Mouse (Mus musculus) embryonic facial prominence, embryonic 11.5 days (tissue): Measurements from ENCODE around the gene Cers5. TPM values are rescaled to one million over a fixed set of nuclear protein-coding genes. Genes with fewer than 3 reads are reported as not detected.

Experiments used
- ATAC-seq: fragments of 200-750 bp; cut with Nextera tagmentation; replicated peaks from 2 replicates; pipeline ENCODE4 v1.8.0; 2017; ENCODE audit warnings: low read depth; ENCODE audit not compliant: insufficient number of reproducible peaks, low FRiP score, low TSS enrichment
- DNase-seq: peaks from one replicate; pipeline ENCODE4 v3.0.0-alpha.2; 2015; ENCODE audit warnings: low spot score
- H3K27ac ChIP-seq: fragments of 300-500 bp; sonication (generic); replicated peaks from 2 replicates; pipeline ENCODE4 v1.5.1; 2014; ENCODE audit warnings: mild to moderate bottlenecking, low read depth, low read length, control low read depth
- H3K27me3 ChIP-seq: fragments of 300-500 bp; sonication (generic); 2 replicates; pipeline ENCODE4 v1.6.1; 2014; ENCODE audit warnings: mild to moderate bottlenecking, low read length, moderate library complexity, mixed read lengths; ENCODE audit not compliant: control insufficient read depth, insufficient read depth
- H3K36me3 ChIP-seq: fragments of 300-500 bp; sonication (generic); replicated peaks from 2 replicates; pipeline ENCODE4 v1.6.1; 2014; ENCODE audit warnings: low read depth, mild to moderate bottlenecking, low read length, moderate library complexity, mixed read lengths; ENCODE audit not compliant: control insufficient read depth, insufficient read depth
- H3K4me1 ChIP-seq: fragments of 300-500 bp; sonication (generic); 2 replicates; pipeline ENCODE4 v1.6.1; 2014; ENCODE audit warnings: low read length, mixed read lengths; ENCODE audit not compliant: control insufficient read depth, insufficient read depth
- H3K4me2 ChIP-seq: fragments of 300-500 bp; sonication (generic); 2 replicates; pipeline ENCODE4 v1.6.1; 2014; ENCODE audit warnings: low read depth, mild to moderate bottlenecking, control low read depth, low read length, moderate library complexity
- H3K4me3 ChIP-seq: fragments of 300-500 bp; sonication (generic); 2 replicates; pipeline ENCODE4 v1.5.1; 2014; ENCODE audit warnings: low read depth, low read length, control low read depth
- H3K9ac ChIP-seq: fragments of 300-500 bp; sonication (generic); replicated peaks from 2 replicates; pipeline ENCODE4 v1.6.1; 2014; ENCODE audit warnings: mild to moderate bottlenecking, control low read depth, low read length
- H3K9me3 ChIP-seq: fragments of 300-500 bp; sonication (generic); replicated peaks from 2 replicates; pipeline ENCODE4 v1.6.1; 2016; ENCODE audit warnings: mild to moderate bottlenecking, low read length, inconsistent platforms, mixed read lengths; ENCODE audit not compliant: control insufficient read depth
- WGBS: fragments of 180-500 bp; shearing (Covaris S2); extraction: QIAGEN DNeasy Blood & Tissue Kit; methylation state at CpG from one replicate; pipeline ENCODE4 v1.1.7; 2014; 5-methylcytosine and 5-hydroxymethylcytosine counted together
- polyA plus RNA-seq: library from polyadenylated mRNA; unstranded; fragments of >200 nt; fragmentation: Nextera tagmentation; extraction: Ambion mirVana; gene quantifications from 2 replicates; pipeline ENCODE4 v1.2.1, GENCODE M21; 2014

Gene Cers5
- polyA plus RNA-seq, 1 experiment from 2014 or later = 64.6 TPM

DNA sequence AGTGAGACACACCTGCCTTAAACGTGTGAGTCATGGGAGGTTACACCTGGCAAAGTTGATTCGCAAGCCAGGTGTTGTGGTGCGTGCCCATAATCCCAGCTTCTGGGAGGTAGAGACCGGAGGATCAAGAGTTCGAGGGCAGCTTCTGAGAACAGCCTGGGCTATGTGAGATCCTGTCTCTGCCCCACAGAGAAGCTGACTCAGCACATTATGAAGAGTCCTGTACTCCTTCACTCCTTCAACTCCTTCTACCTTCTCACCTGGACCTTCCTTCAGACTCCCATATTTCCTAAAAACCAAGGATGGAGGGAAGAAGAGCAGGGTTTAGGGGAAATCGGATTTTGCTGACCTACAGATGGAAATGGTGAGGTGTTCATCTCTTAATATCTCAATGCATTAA is 41.0 kb upstream of the Cers5 start:
- no peak overlapping the region for H3K4me2 ChIP-seq
- ATAC-seq (no peak), DNase-seq (no peak)
- no peaks in the 10 kb centered on the region for H3K4me1 ChIP-seq
- no peak overlapping the region for H3K27ac ChIP-seq
- peaks cover 3% of the 10 kb centered on the region for H3K36me3 ChIP-seq
- no peaks in the 10 kb centered on the region for H3K27me3 ChIP-seq
- H3K9me3 ChIP-seq = 0 out of 2 replicates have a peak, but pooled peaks cover 2% of the 10 kb centered on the region
- 95% methylated on average over 6 of the region's 6 CpGs for WGBS
- no peak overlapping the region for H3K4me3 ChIP-seq
- H3K9ac ChIP-seq = no peak overlapping the region

DNA sequence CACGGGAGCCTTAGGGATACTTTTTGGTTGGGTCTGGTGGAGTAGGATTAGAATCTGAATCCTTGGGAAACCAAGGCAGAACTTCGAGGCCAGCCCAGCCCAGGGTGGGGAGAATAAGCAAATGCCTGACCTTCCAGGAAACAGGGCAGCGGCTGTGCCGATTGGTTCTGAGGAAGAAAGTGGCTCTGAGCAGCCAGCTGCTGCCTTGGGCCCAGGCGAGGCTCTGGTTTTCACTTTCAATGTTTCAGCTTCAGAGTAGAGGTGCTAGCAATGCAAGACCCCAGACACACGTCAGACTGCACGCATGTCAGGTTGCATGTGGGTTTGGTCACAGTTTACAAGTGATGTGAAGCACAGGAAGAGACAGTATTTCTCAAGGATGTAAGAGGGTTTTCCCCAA is 39.4 kb upstream of the Cers5 start:
- H3K9ac ChIP-seq = no peak overlapping the region
- no peak for DNase-seq

DNA sequence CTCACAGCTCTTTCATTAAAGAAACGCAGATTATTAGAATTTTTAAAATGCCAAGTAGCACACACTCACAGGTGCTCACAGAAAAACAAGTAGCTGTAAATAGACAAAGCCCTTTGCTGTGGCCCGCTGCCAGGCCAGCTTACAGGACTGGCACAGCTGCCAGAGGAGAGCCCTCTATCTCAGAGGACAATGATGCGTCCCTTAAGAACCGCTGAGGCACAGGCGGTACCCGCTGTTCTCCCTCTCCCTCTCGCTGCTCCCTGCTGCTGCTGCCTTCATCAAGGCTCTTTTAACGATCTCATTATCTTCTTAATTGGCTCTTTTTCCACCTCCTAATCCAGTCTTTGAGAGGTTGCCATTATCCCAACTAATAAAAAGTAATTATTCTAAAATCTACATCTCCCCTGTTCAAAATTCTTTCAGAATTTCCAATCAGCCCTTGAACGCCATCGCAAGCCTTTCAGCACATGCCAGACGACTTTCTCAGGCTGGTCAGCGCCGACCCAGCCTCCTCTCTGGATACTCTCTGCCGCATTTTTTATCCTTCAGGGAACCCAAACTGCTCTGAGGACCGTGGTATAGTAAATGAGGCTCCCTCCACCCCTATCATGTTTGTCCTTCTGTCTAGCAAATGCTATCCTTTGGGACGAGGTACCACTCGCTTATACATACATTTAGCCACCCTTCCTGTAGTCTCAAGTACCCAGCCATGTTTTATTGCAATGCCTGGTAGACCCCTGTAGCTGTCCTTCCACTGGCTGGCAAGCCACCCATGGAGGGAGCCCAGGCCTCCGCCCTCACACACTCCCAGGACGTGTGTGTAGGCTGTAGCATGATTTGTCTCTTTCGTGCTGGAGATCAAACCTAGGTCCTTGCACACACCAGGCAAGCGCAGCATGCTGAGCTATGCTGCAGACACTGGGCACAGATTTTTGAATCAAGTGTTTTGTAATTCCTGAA is 35.4 kb upstream of the Cers5 start:
- Histone ChIP-seq H3K4me1 (peaks cover 4% of the 10 kb centered on the region; the same call in 1 of the 2 replicates), H3K27ac (peak overlapping the region; percentile 28; the same call in 1 of the 2 replicates), H3K4me3 (no peak overlapping the region), H3K27me3 (no peaks in the 10 kb centered on the region), H3K36me3 (peaks cover 7% of the 10 kb centered on the region; the same call in 1 of the 2 replicates), H3K4me2 (no peak overlapping the region), H3K9me3 (no peaks in the 10 kb centered on the region), H3K9ac (peak overlapping the region; percentile 22)
- DNase-seq (peak; percentile 26), ATAC-seq (no peak)
- WGBS = 41% methylated on average over 21 of the region's 21 CpGs

More for the DNA sequence above, 39.4 kb upstream of the Cers5 start:
- Histone ChIP-seq H3K4me1 (no peaks in the 10 kb centered on the region; the same call in 1 of the 2 replicates), H3K4me3 (no peak overlapping the region), H3K27me3 (no peaks in the 10 kb centered on the region), H3K36me3 (peaks cover 3% of the 10 kb centered on the region), H3K27ac (no peak overlapping the region), H3K9me3 (0 out of 2 replicates have a peak, but pooled peaks cover 2% of the 10 kb centered on the region), H3K4me2 (no peak overlapping the region)
- WGBS = 70% methylated on average over 7 of the region's 7 CpGs
- ATAC-seq = no peak

DNA sequence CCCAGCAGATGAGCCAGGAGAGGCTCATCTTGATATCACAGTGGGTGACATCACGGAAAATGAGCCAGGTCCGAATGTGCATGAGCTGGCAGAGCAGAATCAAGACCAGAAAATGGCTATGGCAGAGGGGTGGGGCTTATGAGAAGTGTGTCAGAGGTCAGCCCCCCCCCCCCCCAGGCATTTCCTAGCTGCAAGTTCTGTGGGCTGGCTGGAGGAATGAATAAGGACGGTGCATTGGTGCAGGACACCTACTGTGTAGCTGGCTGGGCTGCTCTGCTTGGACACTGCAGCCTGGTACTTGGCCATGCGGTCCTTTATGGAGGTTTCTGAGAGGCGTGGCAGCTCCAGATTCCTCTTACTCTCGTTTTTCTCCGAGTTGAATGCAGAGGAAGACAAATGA is 33.5 kb upstream of the Cers5 start:
- WGBS = 36% methylated on average over 7 of the region's 7 CpGs
- H3K4me1 ChIP-seq = peaks cover 4% of the 10 kb centered on the region; the same call in 1 of the 2 replicates
- no peak overlapping the region for H3K4me3 ChIP-seq
- peaks cover 7% of the 10 kb centered on the region; the same call in 1 of the 2 replicates for H3K36me3 ChIP-seq
- no peaks in the 10 kb centered on the region for H3K27me3 ChIP-seq
- no peak overlapping the region for H3K27ac ChIP-seq
- no peaks in the 10 kb centered on the region for H3K9me3 ChIP-seq
- no peak overlapping the region for H3K9ac ChIP-seq
- ATAC-seq = no peak
- DNase-seq = no peak
- H3K4me2 ChIP-seq = no peak overlapping the region

DNA sequence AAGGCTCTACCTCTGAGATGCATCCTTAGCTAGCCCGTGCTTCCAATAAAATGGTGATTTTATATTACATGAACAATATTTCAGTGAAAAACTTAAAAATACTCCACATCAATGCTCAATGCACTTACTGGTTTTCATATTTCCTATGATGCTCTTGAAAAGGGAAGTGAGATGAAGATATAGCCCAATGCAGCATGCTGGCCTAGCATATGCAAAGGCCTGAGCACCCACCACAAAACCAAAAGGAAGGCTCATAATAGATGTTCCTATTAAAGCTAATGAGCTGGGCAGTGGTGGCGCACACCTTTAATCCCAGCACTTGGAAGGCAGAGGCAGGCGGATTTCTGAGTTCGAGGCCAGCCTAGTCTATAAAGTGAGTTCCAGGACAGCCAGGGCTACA is 33.0 kb upstream of the Cers5 start:
- peaks cover 7% of the 10 kb centered on the region; the same call in 1 of the 2 replicates for H3K36me3 ChIP-seq
- no peaks in the 10 kb centered on the region for H3K9me3 ChIP-seq
- peaks cover 4% of the 10 kb centered on the region; the same call in 1 of the 2 replicates for H3K4me1 ChIP-seq
- H3K9ac ChIP-seq = no peak overlapping the region
- 93% methylated on average over 4 of the region's 4 CpGs for WGBS
- DNase-seq (no peak), ATAC-seq (no peak)
- H3K27me3 ChIP-seq = no peaks in the 10 kb centered on the region
- no peak overlapping the region for H3K4me3 ChIP-seq
- H3K4me2 ChIP-seq = no peak overlapping the region
- no peak overlapping the region for H3K27ac ChIP-seq

DNA sequence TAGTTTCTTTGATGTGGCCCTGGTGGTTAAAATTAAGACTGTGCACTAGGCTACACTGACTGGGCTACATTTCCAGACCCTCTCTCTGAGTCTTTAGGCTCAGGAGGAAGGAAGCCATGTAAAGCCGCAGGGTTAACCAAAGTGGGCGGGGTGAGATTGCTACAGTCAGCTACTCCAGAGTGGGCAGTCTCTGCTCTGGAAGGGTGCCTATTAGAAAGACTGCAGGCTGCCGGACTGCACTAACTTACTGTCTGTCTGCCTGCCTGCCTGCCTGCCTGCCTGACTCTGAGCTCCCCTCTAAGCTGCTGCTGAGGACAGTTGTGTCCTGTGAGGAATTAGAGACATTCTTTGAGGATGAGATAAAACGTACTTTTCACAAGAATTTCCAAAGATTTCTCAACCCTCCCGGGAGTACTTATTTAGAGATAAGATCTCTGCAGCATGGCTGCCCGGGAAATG is 30.5 kb upstream of the Cers5 start:
- 19% methylated on average over 6 of the region's 6 CpGs for WGBS
- Histone ChIP-seq H3K9me3 (no peaks in the 10 kb centered on the region), H3K9ac (no peak overlapping the region), H3K4me1 (peaks cover 4% of the 10 kb centered on the region; the same call in 1 of the 2 replicates), H3K27ac (peak overlapping the region; percentile 1; the same call in 1 of the 2 replicates), H3K36me3 (peaks cover 7% of the 10 kb centered on the region; the same call in 1 of the 2 replicates), H3K4me3 (no peak overlapping the region), H3K27me3 (no peaks in the 10 kb centered on the region), H3K4me2 (no peak overlapping the region)
- no peak; the same call in 1 of the 2 replicates for ATAC-seq
- peak; percentile 77 for DNase-seq

DNA sequence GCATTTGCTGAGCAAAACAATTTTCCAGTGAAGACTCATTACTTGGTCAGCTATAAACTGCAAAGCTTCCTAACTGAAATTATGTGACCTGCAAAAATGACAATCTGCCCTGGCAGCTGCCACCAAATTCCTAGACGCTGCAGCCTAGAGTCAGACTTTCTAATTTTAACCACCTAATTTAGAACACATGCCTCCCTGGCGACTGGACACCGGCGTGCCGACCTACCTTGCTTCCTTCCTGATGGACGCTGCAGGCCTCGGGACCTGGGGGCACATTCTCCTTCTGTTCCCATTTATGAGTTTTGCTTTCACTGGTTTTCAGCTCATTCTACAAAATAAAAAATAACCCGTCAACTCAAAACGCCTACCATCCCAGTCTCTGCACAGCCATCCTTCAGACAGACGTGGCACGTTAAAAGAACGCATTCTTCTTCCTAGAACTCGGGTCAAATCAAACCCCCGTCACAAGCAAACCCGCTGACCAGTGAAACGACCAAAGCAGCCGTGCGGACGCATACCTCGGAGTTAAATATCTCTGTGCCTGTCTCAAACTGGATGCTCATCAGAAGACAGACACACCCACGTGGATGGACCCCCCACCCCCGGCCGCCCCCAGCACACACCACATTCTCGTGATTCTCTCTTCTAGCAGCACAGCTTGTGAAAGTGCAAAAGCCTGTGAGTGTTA is 29.3 kb upstream of the Cers5 start:
- Histone ChIP-seq H3K4me3 (no peak overlapping the region), H3K9ac (no peak overlapping the region), H3K36me3 (peaks cover 7% of the 10 kb centered on the region; the same call in 1 of the 2 replicates), H3K27ac (0 out of 2 replicates have a peak overlapping the region, but pooled peaks have one; percentile 22), H3K4me2 (peak overlapping the region; percentile 6; the same call in 1 of the 2 replicates), H3K9me3 (no peaks in the 10 kb centered on the region), H3K27me3 (no peaks in the 10 kb centered on the region), H3K4me1 (peaks cover 4% of the 10 kb centered on the region; the same call in 1 of the 2 replicates)
- ATAC-seq (no peak), DNase-seq (peak; percentile 62)
- 19% methylated on average over 24 of the region's 24 CpGs for WGBS
